Mouse (Mus musculus): ENCODE data around the gene Kctd10.

GRCm38 (mm10) chr5:114343612-114344011 lies 36.7 kb downstream of the Kctd10 start:
- TF ChIP-seq CTCF (conservative IDR thresholded peaks at IDR 0.05; ENCODE audit: low read length) (no peak), NANOG (IDR thresholded peaks at IDR 0.05; ENCODE audit: borderline replicate concordance, low read length) (no peak), POU5F1 (IDR thresholded peaks at IDR 0.05; ENCODE audit: borderline replicate concordance, low read length) (no peak)
